Mouse (Mus musculus) cerebellum, postnatal 14 days (tissue): ENCODE measurements around the gene Fmc1.

Experiments
- DNase-seq, 2 experiments: peaks; one replicate each; pipeline ENCODE4 v3.0.0; 2021; ENCODE audit warnings: mixed read lengths in 2 of 2

Gene Fmc1

DNA sequence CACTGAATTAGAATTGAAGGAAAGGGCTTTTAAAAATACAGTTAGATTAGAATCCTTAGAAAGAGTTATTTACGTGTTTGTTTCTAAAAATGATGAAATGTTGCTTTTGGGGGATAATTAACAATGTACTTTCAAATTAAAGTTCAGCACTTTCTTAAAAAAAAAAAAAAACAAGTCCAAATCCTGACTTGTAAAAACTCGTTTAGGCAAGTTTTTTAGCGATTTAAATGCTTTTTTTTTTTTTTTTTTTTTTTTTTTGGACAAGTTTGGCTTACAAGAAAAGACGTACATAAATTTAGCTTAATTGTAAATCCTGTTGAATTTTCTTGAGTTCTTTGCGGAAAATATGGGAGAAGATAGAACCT lies 19.3 kb downstream of the Fmc1 start:
- DNase-seq, result no peak

DNA sequence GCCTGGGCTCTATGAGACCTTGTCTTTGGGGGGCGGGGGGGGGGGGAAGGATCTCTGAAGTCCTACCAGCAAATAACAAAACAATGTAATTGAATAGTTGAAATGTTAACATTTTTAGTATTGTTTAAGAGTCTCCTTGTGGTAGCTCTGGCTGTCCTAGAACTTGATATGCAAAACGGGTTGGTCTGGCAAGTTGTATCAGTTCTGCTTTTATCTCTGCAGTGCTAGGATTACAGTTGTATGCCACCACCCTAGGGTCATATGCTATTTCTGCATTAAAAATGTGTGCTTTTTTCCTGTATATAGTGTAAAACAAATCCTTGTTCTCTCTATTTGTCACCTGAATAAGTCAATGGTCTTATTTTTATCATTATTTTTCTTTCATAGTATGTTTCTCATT lies 42.8 kb downstream of the Fmc1 start:
- no peak for DNase-seq

DNA sequence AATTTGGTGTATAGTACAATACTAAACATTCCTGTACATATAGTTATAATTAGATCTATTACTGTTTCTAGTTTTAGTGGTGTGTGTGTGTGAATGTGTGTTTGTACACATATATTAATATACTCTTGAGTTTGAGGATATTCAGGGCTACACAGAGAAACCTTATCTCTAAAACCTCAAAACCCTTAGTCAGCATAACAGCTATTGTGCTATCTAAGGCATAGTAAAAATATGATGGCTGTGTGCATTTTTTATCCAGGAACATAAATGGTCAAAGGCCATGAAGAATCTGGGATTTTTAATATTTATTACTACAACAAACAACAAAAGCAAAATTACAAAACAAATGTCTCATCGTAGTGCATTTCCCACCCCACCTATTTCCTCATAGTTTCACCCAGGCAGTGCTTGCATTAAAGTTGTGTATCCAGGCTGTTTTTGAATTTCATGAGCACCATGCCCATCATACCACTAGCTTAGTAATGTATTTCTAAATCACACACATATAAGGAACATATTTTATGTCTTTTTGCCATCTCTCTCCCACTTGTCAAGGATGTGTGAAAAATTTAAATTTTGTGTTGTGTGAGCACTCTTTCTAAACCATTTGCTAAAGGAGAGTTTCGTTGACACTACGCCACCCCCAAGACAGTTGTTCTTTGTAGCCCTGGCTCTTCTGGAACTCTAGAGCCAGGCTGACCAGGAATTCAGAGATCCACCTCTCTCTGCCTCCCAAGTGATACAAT lies 47.0 kb downstream of the Fmc1 start:
- DNase-seq, result no peak

DNA sequence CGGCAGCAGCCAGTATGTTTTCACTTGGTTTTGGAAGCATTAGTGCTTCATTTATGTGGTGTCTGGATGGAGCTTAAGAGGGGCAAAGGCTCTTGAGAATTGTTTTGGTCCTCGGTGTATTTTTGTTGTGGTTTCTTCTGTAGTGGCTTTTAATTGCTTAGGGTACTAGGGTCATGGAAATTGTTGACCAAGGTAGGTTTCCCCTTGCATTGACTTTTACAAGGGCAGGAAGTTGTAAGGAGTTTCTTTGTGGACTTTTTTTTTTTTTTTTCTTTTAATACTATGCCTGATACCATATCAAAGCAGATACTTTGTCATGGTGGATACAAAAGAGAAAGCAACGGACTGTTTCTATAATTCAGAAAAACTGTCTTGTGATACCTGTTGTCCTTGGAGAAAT lies 48.4 kb downstream of the Fmc1 start:
- no peak for DNase-seq
